Mouse (Mus musculus) erythroblast, embryonic 14.5 days (primary cell): ENCODE results near the gene Mcu.

ENCODE experiments used
- GATA1 ChIP-seq: IDR thresholded peaks from 2 replicates; pipeline ENCODE4 v1.6.1; 2012; ENCODE audit warnings: low read length, inconsistent platforms, mixed read lengths
- TAL1 ChIP-seq: IDR thresholded peaks from 3 replicates; pipeline ENCODE4 v1.6.1; 2012; ENCODE audit warnings: low read length, inconsistent platforms, mixed read lengths

GRCm38 (mm10) chr10:59470451-59470850 lies 146.0 kb downstream of the Mcu start:
- no peak for TF ChIP-seq GATA1
- TF ChIP-seq TAL1: no peak
